Mouse (Mus musculus) B cell, adult (primary cell): ENCODE data around the gene Rpusd4. TPM values are rescaled to one million over a fixed set of nuclear protein-coding genes. Genes with fewer than 3 reads are reported as not detected.

ENCODE experiments used
- total RNA-seq: library from RNA; stranded (reverse); gene quantifications from 4 replicates; pipeline ENCODE4 v1.2.4, GENCODE M21; 2023; ENCODE audit not compliant: inconsistent age

The Rpusd4 gene
- total RNA-seq: 23.8 to 29.7 TPM (median 24.8 TPM) in 4 replicates

GRCm38 (mm10) chr9:35267146-35267975 is at the start of gene Rpusd4, which contains the start of gene Fam118b:
Gene Rpusd4, plus strand, starts transcription at chr9:35267865.
Gene Fam118b, minus strand, starts transcription at chr9:35267805.

Other genes starting within 250 kb of the Rpusd4 start
- gene St3gal4, start 148.6 kb upstream of the Rpusd4 start, total RNA-seq: 11.0 to 16.1 TPM (median 12.6 TPM) in 4 replicates
- gene Dcps, start 91.8 kb upstream of the Rpusd4 start, total RNA-seq: 35.0 to 41.1 TPM (median 37.4 TPM) in 4 replicates
- gene Srpr, start 67.7 kb upstream of the Rpusd4 start, total RNA-seq: 123 to 133 TPM (median 128 TPM) in 4 replicates
- gene Tirap, start 67.6 kb upstream of the Rpusd4 start, total RNA-seq: 14.0 to 17.1 TPM (median 15.8 TPM) in 4 replicates
- 32.4 to 40.0 TPM (median 35.1 TPM) in 4 replicates for gene Foxred1, start 56.8 kb upstream of the Rpusd4 start, total RNA-seq
- gene Fam118b, start 60 bp upstream of the Rpusd4 start, total RNA-seq: 20.6 to 23.4 TPM (median 22.2 TPM) in 4 replicates
- 6.0 to 9.6 TPM (median 7.2 TPM) in 4 replicates for gene Cdon, start 153.3 kb downstream of the Rpusd4 start, total RNA-seq